24 mouse cellular contexts compared by ENCODE assay signal in genomic region chr10:43904569-43904968, GRCm38 (mm10). TPM values are rescaled to one million over a fixed set of nuclear protein-coding genes. Genes with fewer than 3 reads are reported as not detected.
DNase-seq lines count a peak whose midpoint lies in the region; ATAC-seq and TF ChIP-seq lines count a peak whose summit lies in the region.
"Had no signal": no experiment of that assay in that cellular context is flagged by ENCODE, and none has a peak within 500 bp of the region (broad histone marks: within the 10 kb centered on the region; RNA-seq: fewer than 3 reads in every experiment).

No protein-coding gene starts in this region.

- H3K9me3 ChIP-seq in intestine, embryonic 15.5 days: no peaks in the 10 kb centered on the region
- no peaks in the 10 kb centered on the region for H3K9me3 ChIP-seq in intestine, postnatal 0 days (ENCODE audit: control insufficient read depth)
- H3K9me3 ChIP-seq in CH12.LX (replicated peaks; ENCODE audit: low read length): no peaks in the 10 kb centered on the region
- H3K9me3 ChIP-seq in intestine, embryonic 16.5 days (ENCODE audit: control insufficient read depth, low read length): no peaks in the 10 kb centered on the region
- H3K9me3 ChIP-seq: embryonic facial prominence, embryonic 13.5 days; embryonic facial prominence, embryonic 15.5 days; forebrain, embryonic 10.5 days; forebrain, embryonic 12.5 days; G1E had no signal

- no peak overlapping the region for H3K27ac ChIP-seq in intestine, embryonic 15.5 days
- H3K27ac ChIP-seq in intestine, postnatal 0 days (ENCODE audit: low read depth, low read length): no peak overlapping the region
- H3K27ac ChIP-seq in CH12.LX (ENCODE audit: insufficient read depth, low read depth): peak overlapping the region; percentile 44; the same call in 1 of the 2 replicates
- H3K27ac ChIP-seq in intestine, embryonic 16.5 days (ENCODE audit: low read length): no peak overlapping the region
- H3K27ac ChIP-seq: embryonic facial prominence, embryonic 13.5 days; embryonic facial prominence, embryonic 15.5 days; forebrain, embryonic 10.5 days; forebrain, embryonic 12.5 days had no signal

- dilution Hi-C loops in CH12.LX (cut with MboI; ENCODE audit: extremely low pct_ligation_motif_present, extremely low pct_unique_long_range_greater_than_20kb, low sequenced_read_pairs): no loop called here

- TF ChIP-seq CTCF in intestine, postnatal 0 days (IDR thresholded peaks at IDR 0.05; ENCODE audit: low read depth): no peak
- no peak for TF ChIP-seq CTCF in CH12.LX (conservative IDR thresholded peaks at IDR 0.05 in 1 of 2, IDR thresholded peaks at IDR 0.05 in 1 of 2; ENCODE audit: low read depth in 2 of 2, low read length in 2 of 2)

- H3K4me3 ChIP-seq in intestine, embryonic 15.5 days (replicated peaks): no peak overlapping the region
- no peak overlapping the region for H3K4me3 ChIP-seq in intestine, postnatal 0 days (ENCODE audit: low read depth, low read length)
- peak overlapping the region in 2 of 3 experiments; percentile 79 to 81 for H3K4me3 ChIP-seq in CH12.LX (replicated peaks in 1 of 3; ENCODE audit: low read depth in 2 of 3, low read length in 2 of 3, poor library complexity in 1 of 3)
- no peak overlapping the region for H3K4me3 ChIP-seq in intestine, embryonic 16.5 days (ENCODE audit: low read length)
- H3K4me3 ChIP-seq: embryonic facial prominence, embryonic 13.5 days; embryonic facial prominence, embryonic 15.5 days; erythroblast, embryonic 14.5 days; forebrain, embryonic 10.5 days; forebrain, embryonic 12.5 days had no signal

- H3K4me2 ChIP-seq in intestine, embryonic 15.5 days (replicated peaks): no peak overlapping the region
- no peak overlapping the region for H3K4me2 ChIP-seq in intestine, postnatal 0 days (replicated peaks; ENCODE audit: low read depth)
- H3K4me2 ChIP-seq in CH12.LX (ENCODE audit: insufficient read depth, low read depth, poor library complexity, severe bottlenecking): peak overlapping the region; percentile 87
- no peak overlapping the region for H3K4me2 ChIP-seq in intestine, embryonic 16.5 days (ENCODE audit: low read depth, low read length)
- H3K4me2 ChIP-seq: embryonic facial prominence, embryonic 13.5 days; embryonic facial prominence, embryonic 15.5 days; forebrain, embryonic 12.5 days had no signal

- H3K9ac ChIP-seq in intestine, embryonic 15.5 days: no peak overlapping the region
- no peak overlapping the region for H3K9ac ChIP-seq in intestine, postnatal 0 days (ENCODE audit: low read depth, low read length)
- H3K9ac ChIP-seq in CH12.LX (ENCODE audit: insufficient read depth, low read depth): peak overlapping the region; percentile 95
- no peak overlapping the region for H3K9ac ChIP-seq in intestine, embryonic 16.5 days (ENCODE audit: low read depth, low read length)
- H3K9ac ChIP-seq: embryonic facial prominence, embryonic 13.5 days; embryonic facial prominence, embryonic 15.5 days; forebrain, embryonic 12.5 days had no signal

- TF ChIP-seq RAD21 in CH12.LX (IDR thresholded peaks at IDR 0.05; ENCODE audit: low read depth, low read length): no peak

- no peak for DNase-seq in CH12.LX (ENCODE audit: extremely low read depth)
- DNase-seq in cerebellum, adult 11-12 months: no peak
- DNase-seq: adrenal gland, adult 8-10 months; adrenal gland, postnatal 14 days; adrenal gland, postnatal 36 days; cerebellum, adult 18-20 months; cerebellum, adult 8-10 months; cerebellum, adult 9-11 months; cerebellum, postnatal 14 days; cerebellum, postnatal 36 days; embryo, embryonic 11 days had no signal

- in situ Hi-C loops in CH12.LX (cut with MboI; ENCODE audit: low pct_ligation_motif_present, low pct_unique_long_range_greater_than_20kb, low sequenced_read_pairs): no loop called here

- ATAC-seq in intestine, embryonic 15.5 days: peak; percentile 52
- no peak for ATAC-seq in intestine, postnatal 0 days
- ATAC-seq in intestine, embryonic 16.5 days: peak; percentile 52; the same call in 1 of the 2 replicates
- ATAC-seq: activated CD4-positive, CD25-positive, alpha-beta regulatory T cell, adult 4 months; forebrain, embryonic 14.5 days; forebrain, embryonic 16.5 days; Patski had no signal

- no peak; the same call in 1 of the 2 replicates for TF ChIP-seq POLR2A in CH12.LX (IDR thresholded peaks at IDR 0.05; ENCODE audit: low read depth, low read length)

- 67% methylated on average over 1 of the region's 1 CpGs for WGBS in intestine, embryonic 15.5 days
- 49% methylated on average over 1 of the region's 1 CpGs for WGBS in intestine, postnatal 0 days
- WGBS in intestine, embryonic 16.5 days: 59% methylated on average over 1 of the region's 1 CpGs

- H3K79me2 ChIP-seq in CH12.LX (replicated peaks; ENCODE audit: control insufficient read depth, extremely low read depth, insufficient read depth, poor library complexity, severe bottlenecking): peaks cover 58% of the 10 kb centered on the region

- TF ChIP-seq EP300 in CH12.LX (IDR thresholded peaks at IDR 0.05; ENCODE audit: low read length): no peak

- no peaks in the 10 kb centered on the region for H3K36me3 ChIP-seq in intestine, embryonic 15.5 days
- no peaks in the 10 kb centered on the region for H3K36me3 ChIP-seq in intestine, postnatal 0 days (ENCODE audit: control insufficient read depth, insufficient read depth)
- H3K36me3 ChIP-seq in CH12.LX (replicated peaks in 1 of 2; ENCODE audit: control insufficient read depth in 1 of 2, insufficient read depth in 1 of 2, low read length in 1 of 2): peaks cover 11 to 34% of the 10 kb centered on the region in 2 experiments
- no peaks in the 10 kb centered on the region for H3K36me3 ChIP-seq in intestine, embryonic 16.5 days (ENCODE audit: control insufficient read depth, insufficient read depth, low read length)
- H3K36me3 ChIP-seq: embryonic facial prominence, embryonic 13.5 days; embryonic facial prominence, embryonic 15.5 days; forebrain, embryonic 10.5 days; forebrain, embryonic 12.5 days had no signal

- no peaks in the 10 kb centered on the region for H3K27me3 ChIP-seq in intestine, embryonic 15.5 days (replicated peaks)
- H3K27me3 ChIP-seq in intestine, postnatal 0 days (replicated peaks; ENCODE audit: control insufficient read depth, insufficient read depth, low read length): no peaks in the 10 kb centered on the region
- no peaks in the 10 kb centered on the region for H3K27me3 ChIP-seq in CH12.LX (replicated peaks)
- no peaks in the 10 kb centered on the region for H3K27me3 ChIP-seq in intestine, embryonic 16.5 days (replicated peaks; ENCODE audit: control insufficient read depth, insufficient read depth, low read length)
- H3K27me3 ChIP-seq: embryonic facial prominence, embryonic 13.5 days; embryonic facial prominence, embryonic 15.5 days; forebrain, embryonic 12.5 days; Patski had no signal

- 0 out of 2 replicates have a peak, but pooled peaks cover 2% of the 10 kb centered on the region for H3K4me1 ChIP-seq in intestine, embryonic 15.5 days (replicated peaks)
- no peaks in the 10 kb centered on the region; the same call in 1 of the 2 replicates for H3K4me1 ChIP-seq in intestine, postnatal 0 days (replicated peaks; ENCODE audit: control insufficient read depth, insufficient read depth, low read length)
- H3K4me1 ChIP-seq in CH12.LX (ENCODE audit: control insufficient read depth in 1 of 2, insufficient read depth in 2 of 2): peaks cover 3 to 55% of the 10 kb centered on the region in 2 experiments; a peak in 2 of 4 replicates
- H3K4me1 ChIP-seq in intestine, embryonic 16.5 days (ENCODE audit: control insufficient read depth, insufficient read depth, low read length): peaks cover 7% of the 10 kb centered on the region

TF ChIP-seq in CH12.LX, 34 proteins besides CTCF, POLR2A, EP300 and RAD21:
- TF ChIP-seq BHLHE40 (IDR thresholded peaks at IDR 0.05; ENCODE audit: low read depth, low read length) (no peak), ZMIZ1 (IDR thresholded peaks at IDR 0.05; ENCODE audit: low read depth, low read length) (0 out of 2 replicates have a peak, but pooled peaks have one; percentile 20), ZKSCAN1 (IDR thresholded peaks at IDR 0.05; ENCODE audit: borderline replicate concordance, low read depth, low read length) (no peak), MXI1 (IDR thresholded peaks at IDR 0.05; ENCODE audit: low read depth, low read length) (0 out of 2 replicates have a peak, but pooled peaks have one; percentile 26), ETS1 (conservative IDR thresholded peaks at IDR 0.05; ENCODE audit: low read depth, low read length) (no peak), GABPA (IDR thresholded peaks at IDR 0.05; ENCODE audit: insufficient replicate concordance, low read depth, low read length) (no peak), TBP (conservative IDR thresholded peaks at IDR 0.05; ENCODE audit: low read depth, low read length) (no peak), USF2 (conservative IDR thresholded peaks at IDR 0.05; ENCODE audit: low read depth, low read length) (no peak), NRF1 (IDR thresholded peaks at IDR 0.05; ENCODE audit: low read depth, low read length) (no peak), MAFK (IDR thresholded peaks at IDR 0.05; ENCODE audit: insufficient replicate concordance, low read length) (no peak), ELF1 (IDR thresholded peaks at IDR 0.05; ENCODE audit: low read depth, low read length) (no peak), RCOR1 (conservative IDR thresholded peaks at IDR 0.05; ENCODE audit: low read depth, low read length) (no peak), KAT2A (IDR thresholded peaks at IDR 0.05; ENCODE audit: insufficient replicate concordance, low read length) (0 out of 2 replicates have a peak, but pooled peaks have one; percentile 24), UBTF (IDR thresholded peaks at IDR 0.05; ENCODE audit: low read depth, low read length) (no peak), ZNF384 (IDR thresholded peaks at IDR 0.05; ENCODE audit: low read depth, low read length) (no peak)

RNA-seq across cellular contexts. Expression of gene Rtn4ip1, which starts 3.0 kb away (rescaled TPM):
- 16.6 and 18.5 TPM in 2 replicates for polyA plus RNA-seq in intestine, embryonic 15.5 days (2015; fragmentation: Nextera tagmentation; extraction: Ambion mirVana)
- polyA plus RNA-seq in intestine, postnatal 0 days (2015; fragmentation: Nextera tagmentation; extraction: Ambion mirVana): 7.5 and 9.2 TPM in 2 replicates
- total RNA-seq in CH12.LX (2012; rRNA removed): 24.7 and 30.2 TPM in 2 replicates
- total RNA-seq in CH12.LX (2014; rRNA removed): 11.5 and 12.0 TPM in 2 replicates
- 63.6 and 68.3 TPM in 2 replicates for polyA plus RNA-seq in CH12.LX (2012; ENCODE audit: insufficient read length, low read depth)
- 18.6 and 19.4 TPM in 2 replicates for polyA plus RNA-seq in intestine, embryonic 16.5 days (2015; fragmentation: Nextera tagmentation; extraction: Ambion mirVana)

RNA-seq across cellular contexts. Expression of gene Qrsl1, which starts 3.0 kb away (rescaled TPM):
- polyA plus RNA-seq in intestine, embryonic 15.5 days (2015; fragmentation: Nextera tagmentation; extraction: Ambion mirVana): 18.9 TPM in 2 replicates
- polyA plus RNA-seq in intestine, postnatal 0 days (2015; fragmentation: Nextera tagmentation; extraction: Ambion mirVana): 12.0 and 12.8 TPM in 2 replicates
- total RNA-seq in CH12.LX (2012; rRNA removed): 41.8 and 44.0 TPM in 2 replicates
- total RNA-seq in CH12.LX (2014; rRNA removed): 46.8 and 55.3 TPM in 2 replicates
- polyA plus RNA-seq in CH12.LX (2012; ENCODE audit: insufficient read length, low read depth): 47.1 and 49.5 TPM in 2 replicates
- 15.4 and 19.2 TPM in 2 replicates for polyA plus RNA-seq in intestine, embryonic 16.5 days (2015; fragmentation: Nextera tagmentation; extraction: Ambion mirVana)

Comparison
In these comparisons a context has a peak if more than half of its experiments do, and no peak if none do; other contexts are left out.
1. H3K4me3 ChIP-seq: peak in CH12.LX (2 of 3); none in intestine, embryonic 15.5 days (single experiment), intestine, postnatal 0 days (single experiment) and intestine, embryonic 16.5 days (single experiment).